Mouse (Mus musculus) T-helper 1 cell (primary cell): ENCODE results near the gene Gpatch8.

Experiments used
- in situ Hi-C: fragments of 300-600 bp; cut with MboI, MseI; formaldehyde crosslinking; loops from one replicate; pipeline ENCODE4 v1.15.1; 2025; ENCODE audit warnings: high pct_unique_total_duplicates

The Gpatch8 gene

DNA sequence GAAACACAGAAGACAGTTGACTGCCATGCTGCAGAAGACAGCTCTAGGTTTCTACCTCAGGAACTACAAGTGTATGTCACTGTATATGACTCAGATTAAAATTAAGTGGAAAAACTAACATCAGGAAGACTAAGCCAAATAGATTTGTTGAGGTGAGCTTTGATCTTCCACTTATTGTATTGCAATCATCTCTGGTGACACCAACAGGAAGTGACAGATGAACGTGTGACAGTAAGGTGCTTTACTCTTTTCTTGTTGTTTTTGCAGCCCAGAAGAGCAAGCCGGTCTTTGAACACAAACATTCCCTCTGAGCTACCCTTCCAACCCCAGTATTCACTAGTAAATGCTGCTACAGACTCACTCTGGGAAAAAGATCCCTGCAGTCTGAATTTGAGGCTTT lies 59.5 kb downstream of the Gpatch8 start:
- in situ Hi-C loops = no loop called here

DNA sequence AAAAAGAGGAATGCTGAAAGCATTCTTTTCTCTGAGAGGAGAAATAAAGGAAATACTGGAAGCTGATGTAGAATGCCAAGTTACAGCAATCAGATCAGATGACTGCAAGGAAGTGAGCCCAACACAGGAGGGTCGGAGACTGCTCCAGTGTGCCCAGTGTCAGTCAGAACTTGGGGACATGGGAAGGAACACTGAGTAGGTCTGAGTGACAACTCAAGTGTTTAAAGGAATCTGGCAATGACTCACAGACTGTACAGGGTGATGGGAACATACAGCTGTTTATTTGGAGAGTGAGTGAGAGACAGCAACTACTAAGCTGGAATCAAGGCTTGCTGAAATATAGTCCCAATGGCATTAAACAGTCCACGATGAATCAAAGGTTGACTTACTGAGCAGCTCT lies 60.0 kb downstream of the Gpatch8 start:
- in situ Hi-C loops = no loop called here

DNA sequence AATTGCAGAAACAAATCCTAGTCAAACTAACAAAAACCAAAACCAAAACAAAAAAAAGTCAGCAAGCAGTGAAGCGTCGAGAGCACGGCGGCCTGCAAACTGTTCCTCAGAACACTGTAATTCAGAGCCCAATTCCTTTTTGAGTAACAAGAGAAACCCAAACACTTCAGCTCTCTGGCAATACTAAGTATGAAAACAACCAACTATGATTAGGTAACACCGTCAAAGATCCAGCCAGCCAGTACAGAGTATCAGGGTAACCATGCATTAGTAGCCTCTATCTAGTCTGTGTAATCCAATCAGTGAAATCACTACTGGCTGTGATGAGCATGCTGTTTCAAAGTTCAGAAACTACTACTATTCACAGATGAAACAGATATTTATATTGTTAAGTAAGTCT lies 60.5 kb downstream of the Gpatch8 start:
- in situ Hi-C loops = no loop called here

- in situ Hi-C loops = no loop called here
Observed at GRCm38 (mm10) chr11:102495114-102495513, 61.1 kb downstream of the Gpatch8 start.

DNA sequence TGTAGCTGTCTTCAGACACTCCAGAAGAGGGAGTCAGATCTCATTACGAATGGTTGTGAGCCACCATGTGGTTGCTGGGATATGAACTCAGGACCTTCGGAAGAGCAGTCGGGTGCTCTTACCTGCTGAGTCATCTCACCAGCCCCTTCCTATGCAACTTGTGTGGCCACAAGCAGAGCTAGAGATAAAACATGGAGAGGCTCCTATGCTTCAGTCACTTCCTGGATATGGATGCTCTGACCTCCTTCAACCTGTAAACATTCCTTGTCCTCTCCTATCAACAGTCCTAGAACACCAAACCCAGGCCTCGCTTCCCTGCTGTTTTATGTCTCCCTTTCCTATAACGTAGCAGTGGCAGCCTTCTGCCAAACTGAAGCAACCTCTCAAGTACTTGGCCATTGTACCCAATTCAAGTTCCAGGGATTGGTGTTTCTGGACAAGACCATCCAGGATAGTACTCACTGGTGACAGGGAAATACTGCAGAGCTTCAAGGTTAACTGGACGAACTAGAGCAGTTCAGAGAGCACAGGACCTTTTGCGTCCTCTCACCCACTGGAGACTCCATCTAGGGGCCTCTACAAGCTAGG lies 62.0 kb downstream of the Gpatch8 start:
- in situ Hi-C loops = no loop called here

GRCm38 (mm10) chr11:102493241-102493640 lies 63.0 kb downstream of the Gpatch8 start:
- in situ Hi-C loops = no loop called here

GRCm38 (mm10) chr11:102487901-102488300 lies 68.3 kb downstream of the Gpatch8 start:
- in situ Hi-C loops = no loop called here

- in situ Hi-C loops = no loop called here
Observed at GRCm38 (mm10) chr11:102486733-102487386, 69.3 kb downstream of the Gpatch8 start.

- in situ Hi-C loops = no loop called here
Observed at GRCm38 (mm10) chr11:102481779-102482178, 74.4 kb downstream of the Gpatch8 start.

DNA sequence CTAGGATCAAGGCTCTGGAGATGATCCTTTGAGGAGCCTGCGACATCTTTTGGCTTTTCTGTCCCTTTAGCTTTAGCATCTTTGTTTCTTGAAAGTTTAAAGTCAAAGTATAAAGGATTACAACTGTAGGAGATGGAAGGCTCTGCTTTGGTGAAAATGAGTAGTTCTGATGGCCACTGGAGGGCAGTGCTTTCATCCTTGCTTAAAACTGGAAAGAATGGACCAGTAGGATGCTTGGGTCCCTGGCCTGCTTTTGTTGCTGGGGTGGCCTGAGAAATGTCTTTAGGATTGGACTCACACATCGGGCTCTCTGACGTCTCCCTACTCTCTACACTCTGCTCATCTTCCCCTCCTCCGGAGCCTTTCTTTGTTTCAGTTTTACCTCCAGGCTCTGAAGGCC lies 75.3 kb downstream of the Gpatch8 start:
- in situ Hi-C loops = no loop called here

GRCm38 (mm10) chr11:102480111-102480510 lies 76.1 kb downstream of the Gpatch8 start:
- in situ Hi-C loops = no loop called here

DNA sequence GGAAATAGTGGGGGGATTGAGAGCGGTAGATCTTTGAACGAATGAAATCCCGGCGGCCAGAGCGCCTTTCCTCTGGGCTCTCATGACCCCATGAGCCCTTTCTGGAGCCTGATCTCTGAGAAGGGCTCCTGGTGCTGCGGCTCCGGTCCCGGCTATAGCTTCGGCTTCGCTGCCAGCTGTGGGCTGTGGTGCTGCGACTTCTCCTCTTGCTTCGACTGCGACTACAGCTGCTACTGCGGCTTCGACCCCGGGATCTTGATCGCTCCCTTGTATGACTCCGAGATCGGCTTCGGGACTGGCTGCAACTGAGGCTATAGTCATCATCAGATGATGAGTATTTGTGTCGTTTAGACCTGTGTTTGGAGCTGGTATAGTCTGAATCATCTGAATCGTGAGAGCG lies 76.6 kb downstream of the Gpatch8 start:
- in situ Hi-C loops = no loop called here

- in situ Hi-C loops = no loop called here
Observed at GRCm38 (mm10) chr11:102478671-102479070, 77.5 kb downstream of the Gpatch8 start.

DNA sequence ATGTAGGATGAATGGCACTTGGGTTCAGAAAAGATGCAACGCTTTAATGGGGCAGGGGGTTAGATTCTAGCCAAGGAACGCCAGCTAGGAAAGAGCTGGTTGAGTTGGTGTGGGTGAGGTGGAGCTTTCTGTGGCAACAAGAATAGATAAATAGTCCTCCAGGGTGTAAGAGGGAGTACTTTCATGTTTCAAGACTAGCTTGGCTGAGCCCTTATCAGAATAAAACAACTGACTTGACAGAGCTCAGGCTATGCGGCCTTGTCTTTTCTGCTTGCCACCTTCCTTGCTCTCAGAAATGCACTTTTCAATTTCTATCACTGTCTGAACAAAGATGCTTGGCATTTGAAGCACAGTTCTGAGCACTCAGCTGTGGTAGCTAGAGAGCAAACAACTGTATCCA lies 81.2 kb downstream of the Gpatch8 start:
- in situ Hi-C loops = no loop called here

DNA sequence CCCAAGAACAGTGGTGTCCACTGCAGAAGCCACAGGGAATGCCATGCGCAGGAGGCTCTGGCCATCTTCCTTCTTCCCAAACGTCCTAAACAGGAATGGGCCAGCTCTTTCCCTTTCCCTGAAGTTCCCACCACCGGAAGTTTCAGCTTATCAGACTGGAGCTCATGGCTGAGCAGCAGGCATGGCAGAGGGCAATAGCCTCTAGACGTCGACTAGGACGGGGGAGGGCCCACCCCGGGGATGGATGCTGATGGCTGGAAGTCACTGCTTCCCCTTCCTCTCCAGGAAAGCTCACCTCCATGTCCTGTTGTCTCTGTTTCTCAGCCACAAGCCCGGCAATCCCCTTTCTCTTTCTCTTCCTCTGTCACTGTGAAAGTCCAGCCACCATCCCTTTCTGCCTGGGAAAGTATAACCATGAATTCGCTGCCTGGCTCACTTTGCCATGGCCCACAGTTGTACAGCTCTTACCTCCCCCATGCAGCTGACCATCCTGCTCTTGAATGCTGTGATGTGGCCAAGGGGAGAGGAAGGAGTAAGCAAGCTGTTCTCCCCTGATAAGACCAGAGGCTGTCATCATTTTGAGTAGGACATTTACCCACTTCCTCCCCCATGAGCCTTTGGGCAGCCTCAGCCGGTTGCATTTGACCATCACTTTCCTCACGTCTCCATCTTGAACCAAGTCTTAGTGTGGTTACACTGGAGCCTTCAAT lies 86.4 kb downstream of the Gpatch8 start, which contains the start of gene Itga2b:
Gene Itga2b (minus strand): TSS at position 475 of the 710 bp plus-strand sequence.
- in situ Hi-C loops = no loop called here

GRCm38 (mm10) chr11:102467041-102467631 lies 89.1 kb downstream of the Gpatch8 start:
- in situ Hi-C loops = no loop called here

DNA sequence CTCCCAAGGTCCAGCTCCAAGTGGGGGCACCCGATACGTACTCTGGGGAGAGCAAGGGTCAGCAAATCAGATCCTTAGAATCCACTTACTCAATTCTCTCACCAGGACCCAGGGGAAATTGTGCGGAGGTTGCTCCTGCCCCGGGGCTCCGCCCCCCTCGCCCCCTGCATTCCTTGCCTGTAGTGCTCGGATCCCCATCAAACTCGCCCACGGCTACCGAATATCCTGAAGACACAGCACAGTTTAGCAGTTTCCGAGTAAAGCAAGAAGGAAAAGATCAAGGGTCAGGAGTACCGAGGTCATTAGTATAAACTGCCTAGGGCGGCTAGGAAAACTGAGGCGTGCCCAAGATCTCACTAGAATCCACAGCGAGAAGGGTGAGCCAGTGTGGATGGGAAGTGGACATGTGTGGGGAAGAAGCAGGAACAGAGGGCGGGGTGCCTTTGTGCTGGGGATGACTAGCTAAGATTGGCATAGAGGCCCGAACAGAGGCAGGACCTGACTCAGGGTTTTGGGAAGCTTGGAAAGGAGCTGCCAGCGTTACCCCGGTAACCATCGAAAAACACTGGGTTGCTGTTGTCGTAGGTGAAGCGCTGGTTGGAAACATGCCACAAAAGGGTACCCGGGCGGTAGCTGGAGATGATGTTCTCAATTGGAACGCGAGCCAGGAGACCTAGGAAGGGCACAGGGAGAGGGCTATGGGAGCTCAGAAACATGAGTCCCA lies 90.3 kb downstream of the Gpatch8 start:
- in situ Hi-C loops = no loop called here

DNA sequence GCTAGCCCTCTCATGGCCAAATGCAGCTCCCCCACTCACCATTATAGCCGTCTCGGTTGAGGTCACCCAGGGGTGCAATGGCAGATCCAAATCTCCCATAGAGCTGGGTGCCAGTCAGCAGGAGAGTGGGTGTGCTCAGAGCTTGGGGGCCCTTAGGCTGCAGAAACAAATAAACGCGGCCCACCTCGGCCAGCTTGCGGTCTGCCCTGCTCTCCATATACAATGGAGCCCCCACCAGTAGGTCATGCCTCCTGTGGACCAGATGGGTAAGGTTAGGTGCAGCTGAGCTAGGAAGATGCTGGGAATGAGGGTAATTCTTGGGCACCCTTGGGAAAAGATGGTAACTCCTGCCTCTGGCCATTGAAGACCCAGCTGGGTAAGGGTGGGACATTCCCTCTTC lies 91.3 kb downstream of the Gpatch8 start:
- in situ Hi-C loops = no loop called here

- in situ Hi-C loops = no loop called here
Observed at GRCm38 (mm10) chr11:102461764-102462163, 94.4 kb downstream of the Gpatch8 start.

GRCm38 (mm10) chr11:102460541-102460940 lies 95.7 kb downstream of the Gpatch8 start:
- in situ Hi-C loops = no loop called here

DNA sequence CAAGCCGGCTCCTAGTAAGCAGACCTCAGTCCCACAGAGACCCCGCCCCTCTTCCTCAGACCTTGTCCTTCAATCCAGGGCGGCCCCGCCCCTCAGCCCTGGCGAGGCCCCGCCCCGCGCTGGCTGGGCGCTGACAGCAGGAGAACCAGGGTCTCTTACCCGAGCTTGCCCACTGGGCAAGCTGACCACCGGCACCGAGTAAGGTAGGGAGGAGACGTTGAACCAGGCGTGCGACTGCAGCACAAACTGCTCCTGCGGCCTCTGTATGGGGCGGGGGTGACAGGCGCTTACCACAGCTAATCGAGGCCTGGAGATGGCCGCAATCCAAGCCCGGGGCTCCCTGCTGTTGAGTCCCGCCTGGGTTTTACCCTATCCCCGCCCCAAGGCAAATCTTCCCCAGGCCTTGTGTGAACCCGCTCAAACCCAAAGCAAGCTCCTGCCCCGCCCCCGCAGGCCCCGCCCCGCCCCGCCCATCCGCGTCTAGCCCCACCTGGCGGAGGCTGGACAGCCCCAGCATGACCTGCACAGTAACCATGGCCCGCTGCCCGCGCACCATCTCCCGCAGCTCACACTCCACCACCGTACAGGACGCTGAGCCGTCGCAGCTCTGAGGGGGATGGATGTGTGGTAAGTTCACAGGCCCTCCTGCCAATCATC lies 100.3 kb downstream of the Gpatch8 start:
- in situ Hi-C loops = no loop called here
